Mouse (Mus musculus): ENCODE results near the gene Fam43a. TPM values are rescaled to one million over a fixed set of nuclear protein-coding genes. Genes with fewer than 3 reads are reported as not detected.

Fam43a gene
- polyA plus RNA-seq, 1 experiment from 2014 or later: 14.2 TPM

DNA sequence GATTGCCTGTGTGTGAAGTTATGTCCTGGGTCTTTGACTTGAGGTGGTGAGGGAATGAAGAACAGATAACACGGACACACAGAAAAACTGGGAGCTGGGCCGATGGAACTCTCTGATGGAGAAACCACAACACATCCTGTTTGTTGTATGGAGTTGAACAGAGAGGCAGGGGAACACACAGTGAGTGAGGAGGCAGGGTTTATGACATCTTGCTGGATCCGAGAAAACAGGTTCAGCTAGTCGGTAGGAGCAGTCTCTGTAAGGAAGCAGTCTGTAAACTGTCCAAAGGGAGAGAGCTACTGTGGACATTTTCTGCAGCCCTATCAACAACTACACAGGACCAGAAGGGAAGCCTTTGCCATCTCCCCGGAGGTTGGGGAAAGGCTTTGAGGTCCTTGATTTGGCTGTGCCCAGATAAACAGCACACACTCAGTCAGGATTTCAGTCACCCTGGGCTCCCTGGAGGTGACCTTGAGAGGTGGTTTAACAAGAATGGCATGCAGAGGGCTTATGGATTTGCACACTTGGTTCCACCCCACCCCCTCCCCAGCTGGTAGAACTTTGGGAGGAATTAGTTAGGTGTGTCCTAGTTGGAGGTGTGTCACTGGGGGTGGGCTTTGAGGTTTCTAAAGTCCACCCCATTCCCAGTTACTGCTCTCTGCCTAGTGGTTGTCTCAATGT, 40.1 kb upstream of the Fam43a start:
- Histone ChIP-seq H3K4me1 (replicated peaks; ENCODE audit: control insufficient read depth, insufficient read depth) (no peaks in the 10 kb centered on the region), H3K36me3 (ENCODE audit: control insufficient read depth, insufficient read depth, low read length) (peaks cover 25% of the 10 kb centered on the region), H3K9ac (ENCODE audit: low read length) (no peak overlapping the region), H3K27me3 (ENCODE audit: control insufficient read depth, insufficient read depth, low read length) (no peaks in the 10 kb centered on the region), H3K4me2 (replicated peaks; ENCODE audit: low read depth) (no peak overlapping the region), H3K27ac (replicated peaks) (peak overlapping the region; percentile 6; the same call in 1 of the 2 replicates), H3K4me3 (ENCODE audit: low read depth, low read length) (no peak overlapping the region), H3K9me3 (ENCODE audit: control insufficient read depth, low read length) (peaks cover 8% of the 10 kb centered on the region; the same call in 1 of the 2 replicates)
- WGBS: 81% methylated on average over 5 of the region's 5 CpGs
- TF ChIP-seq CTCF (IDR thresholded peaks at IDR 0.05; ENCODE audit: low read depth): no peak
- no peak for TF ChIP-seq EP300 (optimal IDR thresholded peaks at IDR 0.05)
- DNase-seq (ENCODE audit: low spot score): no peak
- peak; percentile 30; the same call in 1 of the 2 replicates for ATAC-seq (ENCODE audit: low FRiP score, low TSS enrichment)

DNA sequence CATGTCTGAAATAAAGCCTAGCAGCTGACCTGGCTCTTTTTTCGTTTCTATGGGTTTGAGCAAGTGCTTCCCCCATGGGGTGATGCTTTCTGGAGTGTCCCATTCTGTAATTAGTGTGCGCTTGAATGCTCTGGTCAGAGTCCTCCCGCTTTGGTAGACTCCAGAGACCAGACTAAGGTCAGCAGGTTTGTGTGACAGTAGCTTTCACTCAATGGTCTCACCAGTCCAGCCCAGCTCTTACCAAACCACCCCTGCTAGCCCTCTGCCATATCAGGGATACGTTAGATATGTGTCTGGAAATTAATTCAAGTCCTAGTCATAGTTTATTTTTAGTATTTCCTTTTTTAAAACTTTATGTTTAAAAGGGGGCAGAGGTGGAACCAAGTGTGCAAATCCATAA, 38.9 kb upstream of the Fam43a start:
- Histone ChIP-seq H3K36me3 (ENCODE audit: control insufficient read depth, insufficient read depth, low read length) (peaks cover 29% of the 10 kb centered on the region), H3K9ac (ENCODE audit: low read length) (no peak overlapping the region), H3K4me2 (replicated peaks; ENCODE audit: low read depth) (no peak overlapping the region), H3K4me3 (ENCODE audit: low read depth, low read length) (no peak overlapping the region), H3K27me3 (ENCODE audit: control insufficient read depth, insufficient read depth, low read length) (no peaks in the 10 kb centered on the region), H3K4me1 (replicated peaks; ENCODE audit: control insufficient read depth, insufficient read depth) (no peaks in the 10 kb centered on the region), H3K9me3 (ENCODE audit: control insufficient read depth, low read length) (no peaks in the 10 kb centered on the region), H3K27ac (replicated peaks) (no peak overlapping the region)
- no peak for TF ChIP-seq EP300 (optimal IDR thresholded peaks at IDR 0.05)
- TF ChIP-seq CTCF (IDR thresholded peaks at IDR 0.05; ENCODE audit: low read depth): no peak
- DNase-seq (ENCODE audit: low spot score) (no peak), ATAC-seq (ENCODE audit: low FRiP score, low TSS enrichment) (no peak)
- 90% methylated on average over 4 of the region's 4 CpGs for WGBS

DNA sequence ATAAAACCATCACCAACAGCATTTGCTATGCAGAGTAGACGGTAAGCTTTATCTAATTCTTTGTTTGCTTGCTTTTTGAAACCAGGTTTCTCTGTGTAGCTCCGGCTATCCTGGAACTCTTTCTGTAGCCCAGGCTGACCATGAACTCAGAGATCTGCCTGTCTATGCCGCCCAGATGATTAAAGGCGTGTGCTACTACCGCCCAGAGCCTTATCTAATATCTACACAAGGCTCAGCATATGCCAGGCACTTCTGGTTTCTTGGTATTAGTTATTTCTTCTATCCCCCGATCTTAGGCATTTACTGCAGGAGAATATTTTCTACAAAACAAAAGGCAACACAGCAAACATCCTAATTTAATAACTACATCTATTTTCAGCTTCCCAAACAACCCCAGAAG, 33.9 kb upstream of the Fam43a start:
- Histone ChIP-seq H3K36me3 (ENCODE audit: control insufficient read depth, insufficient read depth, low read length) (peaks cover 52% of the 10 kb centered on the region), H3K4me3 (ENCODE audit: low read depth, low read length) (no peak overlapping the region), H3K9ac (ENCODE audit: low read length) (no peak overlapping the region), H3K27ac (replicated peaks) (no peak overlapping the region), H3K27me3 (ENCODE audit: control insufficient read depth, insufficient read depth, low read length) (no peaks in the 10 kb centered on the region), H3K9me3 (ENCODE audit: control insufficient read depth, low read length) (no peaks in the 10 kb centered on the region), H3K4me2 (replicated peaks; ENCODE audit: low read depth) (no peak overlapping the region), H3K4me1 (replicated peaks; ENCODE audit: control insufficient read depth, insufficient read depth) (no peaks in the 10 kb centered on the region)
- TF ChIP-seq CTCF (IDR thresholded peaks at IDR 0.05; ENCODE audit: low read depth) (no peak), EP300 (optimal IDR thresholded peaks at IDR 0.05) (no peak)
- DNase-seq (ENCODE audit: low spot score) (no peak), ATAC-seq (ENCODE audit: low FRiP score, low TSS enrichment) (no peak)
- 87% methylated on average over 6 of the region's 6 CpGs for WGBS

DNA sequence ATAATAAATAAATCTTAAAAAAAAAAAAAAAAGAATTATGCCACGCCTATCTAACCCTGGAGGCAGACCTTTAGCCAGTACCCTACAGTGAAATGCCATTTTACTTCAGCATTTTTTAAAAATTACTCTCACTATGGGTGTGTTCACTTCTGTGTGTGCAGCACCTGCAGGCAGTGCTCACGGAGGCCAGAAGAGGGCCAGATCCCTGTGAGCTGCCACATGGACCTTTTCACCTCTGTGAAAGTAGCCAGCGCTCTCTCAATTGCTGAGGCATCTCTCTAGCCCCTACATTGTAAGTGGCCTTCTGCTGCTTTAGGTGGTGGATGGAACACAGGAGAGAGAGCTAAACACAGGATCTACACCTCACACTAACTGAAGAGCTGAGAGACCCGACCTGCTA, 29.4 kb upstream of the Fam43a start:
- Histone ChIP-seq H3K4me2 (replicated peaks; ENCODE audit: low read depth) (no peak overlapping the region), H3K27me3 (ENCODE audit: control insufficient read depth, insufficient read depth, low read length) (no peaks in the 10 kb centered on the region), H3K36me3 (ENCODE audit: control insufficient read depth, insufficient read depth, low read length) (peaks cover 42% of the 10 kb centered on the region), H3K9ac (ENCODE audit: low read length) (no peak overlapping the region), H3K9me3 (ENCODE audit: control insufficient read depth, low read length) (no peaks in the 10 kb centered on the region), H3K27ac (replicated peaks) (no peak overlapping the region), H3K4me1 (replicated peaks; ENCODE audit: control insufficient read depth, insufficient read depth) (no peaks in the 10 kb centered on the region), H3K4me3 (ENCODE audit: low read depth, low read length) (no peak overlapping the region)
- ATAC-seq (ENCODE audit: low FRiP score, low TSS enrichment) (no peak), DNase-seq (ENCODE audit: low spot score) (no peak)
- 93% methylated on average over 4 of the region's 4 CpGs for WGBS
- TF ChIP-seq CTCF (IDR thresholded peaks at IDR 0.05; ENCODE audit: low read depth) (peak; percentile 26; the same call in 1 of the 2 replicates), EP300 (optimal IDR thresholded peaks at IDR 0.05) (no peak)

DNA sequence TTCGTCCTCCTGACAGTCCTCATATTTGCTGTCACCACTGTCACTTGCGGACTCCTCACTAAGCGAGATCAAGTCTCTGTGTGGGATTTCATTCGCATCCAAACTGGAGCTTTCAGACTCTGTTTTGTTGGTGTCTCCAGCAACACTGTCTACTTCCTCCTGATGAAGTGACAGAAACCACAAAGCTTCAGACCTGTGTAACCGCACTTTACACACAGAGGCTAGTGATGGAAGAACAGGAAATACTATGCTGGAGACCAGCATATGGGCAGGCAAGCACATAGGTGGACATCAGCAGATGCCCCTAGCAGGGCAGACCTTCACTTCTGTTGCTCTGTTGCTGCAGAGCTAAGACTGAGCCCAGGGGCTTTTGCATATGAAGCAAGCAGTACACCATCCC, 28.1 kb upstream of the Fam43a start:
- WGBS: 97% methylated on average over 5 of the region's 5 CpGs
- Histone ChIP-seq H3K9me3 (ENCODE audit: control insufficient read depth, low read length) (no peaks in the 10 kb centered on the region), H3K4me2 (replicated peaks; ENCODE audit: low read depth) (no peak overlapping the region), H3K4me1 (replicated peaks; ENCODE audit: control insufficient read depth, insufficient read depth) (no peaks in the 10 kb centered on the region), H3K4me3 (ENCODE audit: low read depth, low read length) (no peak overlapping the region), H3K27ac (replicated peaks) (no peak overlapping the region), H3K9ac (ENCODE audit: low read length) (no peak overlapping the region), H3K36me3 (ENCODE audit: control insufficient read depth, insufficient read depth, low read length) (peaks cover 45% of the 10 kb centered on the region), H3K27me3 (ENCODE audit: control insufficient read depth, insufficient read depth, low read length) (no peaks in the 10 kb centered on the region)
- no peak for DNase-seq (ENCODE audit: low spot score)
- ATAC-seq (ENCODE audit: low FRiP score, low TSS enrichment): no peak
- TF ChIP-seq CTCF (IDR thresholded peaks at IDR 0.05; ENCODE audit: low read depth) (no peak), EP300 (optimal IDR thresholded peaks at IDR 0.05) (no peak)

DNA sequence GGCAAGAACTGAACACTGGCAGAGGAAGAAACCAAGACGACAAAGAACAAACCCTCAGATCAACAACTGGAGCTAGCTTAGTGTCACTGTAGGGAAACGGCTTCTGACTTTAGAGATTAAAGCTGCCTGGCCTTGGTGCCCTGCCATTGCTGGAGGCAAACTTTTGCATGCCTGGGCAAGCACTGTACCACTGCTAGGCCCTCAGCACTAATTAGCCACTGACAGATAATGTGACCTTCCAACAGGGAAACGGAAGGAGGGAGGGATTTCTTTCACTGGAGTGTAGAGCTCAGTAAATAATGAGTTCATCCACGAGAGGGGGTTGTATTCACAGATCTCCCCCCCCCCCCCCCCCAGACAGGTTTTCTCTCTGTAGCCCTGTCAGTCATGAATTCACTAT, 27.3 kb upstream of the Fam43a start:
- Histone ChIP-seq H3K9me3 (ENCODE audit: control insufficient read depth, low read length) (no peaks in the 10 kb centered on the region), H3K36me3 (ENCODE audit: control insufficient read depth, insufficient read depth, low read length) (peaks cover 44% of the 10 kb centered on the region), H3K4me3 (ENCODE audit: low read depth, low read length) (no peak overlapping the region), H3K9ac (ENCODE audit: low read length) (no peak overlapping the region), H3K4me1 (replicated peaks; ENCODE audit: control insufficient read depth, insufficient read depth) (no peaks in the 10 kb centered on the region), H3K27me3 (ENCODE audit: control insufficient read depth, insufficient read depth, low read length) (no peaks in the 10 kb centered on the region), H3K27ac (replicated peaks) (no peak overlapping the region), H3K4me2 (replicated peaks; ENCODE audit: low read depth) (no peak overlapping the region)
- TF ChIP-seq CTCF (IDR thresholded peaks at IDR 0.05; ENCODE audit: low read depth): 0 out of 2 replicates have a peak, but pooled peaks have one; percentile 4
- no peak for TF ChIP-seq EP300 (optimal IDR thresholded peaks at IDR 0.05)
- DNase-seq (ENCODE audit: low spot score) (no peak), ATAC-seq (ENCODE audit: low FRiP score, low TSS enrichment) (no peak)
- 40% methylated on average over 4 of the region's 4 CpGs for WGBS

Data from stomach, postnatal 0 days (tissue).